Mouse (Mus musculus) frontal cortex, postnatal 10 days (tissue): Measurements from ENCODE around the gene Cops7b.
"Not testable (repeated sequence)": the region's sequence is repeated elsewhere in the genome, so short reads cannot be mapped to it uniquely, and the experiment has no call there.

Experiments
- DNase-seq, 2 experiments: peaks; one replicate each; pipeline ENCODE4 v3.0.0; 2022; ENCODE audit warnings: low spot score in 2 of 2, mixed read lengths in 1 of 2

Gene Cops7b

GRCm38 (mm10) chr1:86582451-86583096 lies at the start of gene Cops7b, which contains the start of gene Pde6d:
Cops7b (plus strand) TSS chr1:86582904.
Pde6d (minus strand) TSS chr1:86582629.
- peak; percentile 88 to 97 for DNase-seq

- DNase-seq = peak; percentile 55 to 74
Measured at GRCm38 (mm10) chr1:86533411-86534130, 49.1 kb upstream of the Cops7b start.

- no peak for DNase-seq
Measured at GRCm38 (mm10) chr1:86538383-86538782, 44.3 kb upstream of the Cops7b start.

GRCm38 (mm10) chr1:86539583-86539982 lies 43.1 kb upstream of the Cops7b start:
- not testable (repeated sequence) for DNase-seq

GRCm38 (mm10) chr1:86542584-86542983 lies 40.1 kb upstream of the Cops7b start:
- DNase-seq = no peak

- no peak for DNase-seq
Measured at GRCm38 (mm10) chr1:86546797-86547196, 35.9 kb upstream of the Cops7b start.

- no peak for DNase-seq
Measured at GRCm38 (mm10) chr1:86551299-86551698, 31.4 kb upstream of the Cops7b start.

GRCm38 (mm10) chr1:86551877-86552276 lies 30.8 kb upstream of the Cops7b start:
- no peak for DNase-seq

- no peak for DNase-seq
Measured at GRCm38 (mm10) chr1:86555665-86556064, 27.0 kb upstream of the Cops7b start.

- no peak for DNase-seq
Measured at GRCm38 (mm10) chr1:86557872-86558271, 24.8 kb upstream of the Cops7b start.

- no peak for DNase-seq
Measured at GRCm38 (mm10) chr1:86559232-86559631, 23.5 kb upstream of the Cops7b start.

- no peak for DNase-seq
Measured at GRCm38 (mm10) chr1:86562663-86563062, 20.0 kb upstream of the Cops7b start.

- DNase-seq = no peak
Measured at GRCm38 (mm10) chr1:86568409-86568808, 14.3 kb upstream of the Cops7b start.

GRCm38 (mm10) chr1:86569292-86569860 lies 13.3 kb upstream of the Cops7b start:
- DNase-seq = no peak

GRCm38 (mm10) chr1:86571381-86571780 lies 11.3 kb upstream of the Cops7b start:
- no peak for DNase-seq

- DNase-seq = no peak
Measured at GRCm38 (mm10) chr1:86571941-86572340, 10.8 kb upstream of the Cops7b start.

GRCm38 (mm10) chr1:86580426-86580825 lies 2.3 kb upstream of the Cops7b start:
- no peak for DNase-seq

- DNase-seq = peak; percentile 27 to 45
Measured at GRCm38 (mm10) chr1:86581692-86582450, 833 bp upstream of the Cops7b start.

- no peak for DNase-seq
Measured at GRCm38 (mm10) chr1:86583709-86584108, 1.0 kb downstream of the Cops7b start.

GRCm38 (mm10) chr1:86586992-86587391 lies 4.3 kb downstream of the Cops7b start:
- DNase-seq = peak; percentile 72 to 76

- no peak for DNase-seq
Measured at GRCm38 (mm10) chr1:86594539-86594938, 11.8 kb downstream of the Cops7b start.

GRCm38 (mm10) chr1:86595315-86595714 lies 12.6 kb downstream of the Cops7b start:
- DNase-seq = no peak
